Mouse (Mus musculus) liver, adult 2 months (tissue): Measurements from ENCODE around the gene Nfkbie.

Source experiments
- CTCF ChIP-seq: fragments of 200-500 bp; IDR thresholded peaks from 2 replicates; pipeline ENCODE4 v1.5.1; 2011; ENCODE audit warnings: low read depth, low read length, control low read depth
- POLR2A ChIP-seq: fragments of 200-500 bp; IDR thresholded peaks from 2 replicates; pipeline ENCODE4 v1.6.1; 2011; ENCODE audit warnings: low read length, control low read depth; ENCODE audit not compliant: insufficient read depth; ENCODE audit errors: extremely low read depth

DNA sequence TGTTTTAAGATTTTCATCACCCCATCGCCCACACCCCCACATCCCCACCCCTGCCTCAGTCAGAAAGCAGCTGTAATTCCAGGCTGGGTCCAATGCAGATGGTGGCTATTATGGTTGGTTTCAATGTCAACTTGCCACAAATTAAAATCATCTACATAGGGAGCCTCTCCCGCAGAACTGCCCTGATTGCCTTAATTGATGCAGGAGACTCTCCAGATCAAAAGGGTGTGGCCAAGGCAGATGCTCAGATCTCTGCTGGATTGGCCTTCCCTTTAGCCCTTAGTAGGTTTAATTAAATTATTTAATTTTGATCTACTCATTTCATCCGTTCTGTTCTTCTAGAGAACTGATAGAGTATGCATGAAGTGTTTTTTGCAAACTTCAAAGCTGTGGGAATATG, 47.5 kb downstream of the Nfkbie start:
- TF ChIP-seq POLR2A = no peak
- no peak for TF ChIP-seq CTCF
